Mouse (Mus musculus) cortical plate, adult 2 months (tissue): ENCODE results near the gene Asxl1. TPM values are rescaled to one million over a fixed set of nuclear protein-coding genes. Genes with fewer than 3 reads are reported as not detected.

ENCODE experiments used
- H3K27ac ChIP-seq: fragments of 200-500 bp; 2 replicates; pipeline ENCODE4 v1.5.1; 2012; ENCODE audit warnings: low read length, control low read depth, inconsistent platforms; ENCODE audit not compliant: insufficient read depth
- H3K4me1 ChIP-seq: fragments of 200-500 bp; 2 replicates; pipeline ENCODE4 v1.6.1; 2011; ENCODE audit warnings: low read length; ENCODE audit not compliant: control insufficient read depth, insufficient read depth
- H3K4me3 ChIP-seq: fragments of 200-500 bp; 2 replicates; pipeline ENCODE4 v1.5.1; 2011; ENCODE audit warnings: mild to moderate bottlenecking, low read length, control low read depth; ENCODE audit not compliant: insufficient read depth
- CTCF ChIP-seq: fragments of 200-500 bp; IDR thresholded peaks from 2 replicates; pipeline ENCODE4 v1.5.1; 2011; ENCODE audit warnings: mild to moderate bottlenecking, control low read depth, low read length; ENCODE audit not compliant: insufficient read depth; ENCODE audit errors: extremely low read depth
- POLR2A ChIP-seq: fragments of 200-500 bp; IDR thresholded peaks from 2 replicates; pipeline ENCODE4 v1.6.1; 2011; ENCODE audit warnings: mild to moderate bottlenecking, low read length, control low read depth; ENCODE audit not compliant: insufficient read depth; ENCODE audit errors: extremely low read depth
- polyA plus RNA-seq: library from polyadenylated mRNA; depleted of rRNA; stranded (reverse); fragments of >200 nt; gene quantifications from 2 replicates; pipeline ENCODE4 v1.2.3, GENCODE M21; 2012

The Asxl1 gene
- polyA plus RNA-seq, 1 experiment, result 20.1 TPM

DNA sequence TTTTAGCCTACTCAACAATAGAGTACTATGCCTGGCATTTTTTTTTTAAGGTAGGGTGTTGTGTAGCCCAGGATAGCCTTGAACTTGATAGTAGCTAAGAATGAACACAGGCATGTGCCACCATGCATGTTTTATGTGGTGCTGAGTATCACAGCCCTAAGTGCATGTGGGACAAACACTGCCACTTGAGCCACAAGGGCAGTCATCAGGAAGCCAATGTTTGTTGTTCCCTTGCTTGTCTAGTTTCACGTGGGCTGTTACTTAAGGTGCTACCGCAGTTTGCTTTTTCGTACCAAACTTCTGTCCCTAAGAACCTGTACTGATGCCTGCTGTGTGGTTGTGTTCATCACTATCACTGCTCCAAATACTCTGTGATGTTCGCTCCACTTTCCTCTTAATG, 27.2 kb upstream of the Asxl1 start:
- Histone ChIP-seq H3K27ac (no peak overlapping the region), H3K4me3 (no peak overlapping the region), H3K4me1 (no peaks in the 10 kb centered on the region)
- TF ChIP-seq CTCF (no peak), POLR2A (no peak)

GRCm38 (mm10) chr2:153319036-153319643, 26.5 kb upstream of the Asxl1 start:
- Histone ChIP-seq H3K4me1 (no peaks in the 10 kb centered on the region), H3K4me3 (no peak overlapping the region), H3K27ac (no peak overlapping the region)
- TF ChIP-seq POLR2A, result no peak
- no peak for TF ChIP-seq CTCF

GRCm38 (mm10) chr2:153325706-153326376, 19.8 kb upstream of the Asxl1 start:
- H3K4me1 ChIP-seq, result no peaks in the 10 kb centered on the region
- no peak overlapping the region for H3K4me3 ChIP-seq
- no peak for TF ChIP-seq POLR2A
- TF ChIP-seq CTCF, result no peak
- H3K27ac ChIP-seq, result no peak overlapping the region

GRCm38 (mm10) chr2:153332271-153332670, 13.4 kb upstream of the Asxl1 start:
- Histone ChIP-seq H3K4me1 (peaks cover 2% of the 10 kb centered on the region; the same call in 1 of the 2 replicates), H3K4me3 (no peak overlapping the region), H3K27ac (no peak overlapping the region)
- no peak for TF ChIP-seq POLR2A

GRCm38 (mm10) chr2:153332981-153333380, 12.6 kb upstream of the Asxl1 start:
- 0 out of 2 replicates have a peak overlapping the region, but pooled peaks have one; percentile 62 for H3K27ac ChIP-seq

GRCm38 (mm10) chr2:153333822-153334232, 11.8 kb upstream of the Asxl1 start:
- TF ChIP-seq POLR2A (no peak), CTCF (no peak)
- Histone ChIP-seq H3K27ac (no peak overlapping the region), H3K4me3 (no peak overlapping the region), H3K4me1 (peaks cover 2% of the 10 kb centered on the region; the same call in 1 of the 2 replicates)

More at GRCm38 (mm10) chr2:153332981-153333380, 12.6 kb upstream of the Asxl1 start:
- no peak for TF ChIP-seq POLR2A
- no peak for TF ChIP-seq CTCF
- Histone ChIP-seq H3K4me1 (peaks cover 2% of the 10 kb centered on the region; the same call in 1 of the 2 replicates), H3K4me3 (no peak overlapping the region)

DNA sequence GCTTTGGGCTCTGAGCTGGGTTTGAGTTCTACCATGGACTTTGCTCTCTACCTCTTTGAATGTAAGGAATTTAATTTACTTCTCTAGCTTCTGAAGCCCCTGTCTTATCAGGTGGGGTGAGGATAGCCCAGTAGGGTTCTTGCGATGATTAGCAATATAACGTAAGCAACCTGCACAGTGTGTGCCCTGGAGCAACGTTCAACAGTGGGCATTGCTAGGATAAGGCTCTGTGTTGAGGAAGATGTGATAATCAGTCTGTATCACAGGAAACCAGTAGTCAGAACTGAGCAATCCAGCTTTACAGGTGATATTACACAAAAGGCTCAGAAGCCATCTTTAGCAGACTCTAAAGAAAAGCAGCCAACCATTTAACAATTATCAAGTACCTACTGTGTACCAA, 11.3 kb upstream of the Asxl1 start:
- Histone ChIP-seq H3K4me1 (peaks cover 2% of the 10 kb centered on the region; the same call in 1 of the 2 replicates), H3K4me3 (no peak overlapping the region), H3K27ac (no peak overlapping the region)
- no peak for TF ChIP-seq CTCF
- no peak for TF ChIP-seq POLR2A

DNA sequence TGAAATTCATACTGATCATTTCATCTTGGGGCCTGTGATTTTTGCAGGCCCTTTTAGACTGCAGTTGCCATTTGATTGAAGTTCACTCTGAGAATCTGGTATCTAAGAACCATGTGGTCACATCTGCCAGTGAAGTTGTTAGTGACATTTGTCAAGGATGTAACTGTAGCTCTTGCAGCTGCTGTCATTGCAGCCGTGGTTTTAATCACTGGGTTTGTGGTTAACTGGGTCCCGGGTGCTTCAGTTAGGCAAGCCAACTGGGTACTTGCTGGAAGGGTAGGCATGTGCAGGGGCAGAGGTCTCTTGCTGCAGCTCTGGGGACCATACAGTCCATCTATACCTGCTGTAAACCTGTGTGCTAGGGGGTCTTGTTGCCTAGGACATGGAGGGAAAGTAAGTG, 9.5 kb upstream of the Asxl1 start:
- Histone ChIP-seq H3K4me3 (no peak overlapping the region), H3K27ac (no peak overlapping the region), H3K4me1 (peaks cover 2% of the 10 kb centered on the region; the same call in 1 of the 2 replicates)
- TF ChIP-seq POLR2A (no peak), CTCF (no peak)

DNA sequence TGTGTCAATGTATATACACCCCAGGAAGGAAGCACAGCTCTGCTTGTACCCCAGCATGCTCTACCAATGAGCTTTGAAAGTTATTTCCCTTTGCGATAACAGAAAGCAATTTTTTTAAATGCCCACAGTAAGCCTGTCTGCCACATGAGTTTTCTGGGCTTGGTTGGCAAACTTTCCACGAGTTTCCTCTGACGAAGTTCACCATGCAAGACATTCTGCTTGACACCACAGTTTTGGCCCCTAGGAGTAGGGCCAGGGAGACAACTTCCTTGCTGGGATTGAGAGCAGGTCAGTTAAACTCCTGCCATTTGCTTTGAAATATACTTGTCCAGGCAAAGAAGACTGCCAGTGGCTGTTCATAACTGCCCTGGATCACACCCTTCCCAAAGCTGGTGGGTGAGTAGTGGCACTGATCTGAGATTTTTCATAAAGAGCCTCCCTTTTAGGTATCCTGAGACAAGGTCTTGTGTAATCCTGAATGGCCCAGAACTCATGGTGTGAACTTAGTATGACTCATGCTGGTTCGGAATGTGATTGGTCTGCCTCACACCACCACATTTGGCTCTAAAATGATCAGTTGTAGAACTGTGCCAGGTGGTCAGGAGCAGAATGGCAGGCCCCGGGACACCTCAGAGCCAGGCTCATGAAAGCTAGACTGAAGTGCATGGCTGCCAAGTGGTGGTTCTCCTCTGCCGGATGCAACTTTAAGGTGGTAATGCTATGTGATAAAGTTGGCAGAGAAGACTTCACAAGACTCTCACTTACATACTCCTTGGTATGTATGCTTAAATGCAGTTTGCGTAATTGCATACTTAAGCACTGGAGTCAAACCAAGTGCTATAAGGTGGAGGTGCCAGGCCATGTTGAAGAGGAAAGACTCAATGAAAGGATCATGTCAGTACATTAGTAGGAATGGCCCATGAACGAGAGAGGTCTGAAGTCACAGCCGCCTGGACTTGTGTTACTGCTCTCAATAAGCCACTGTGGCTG, 7.0 kb upstream of the Asxl1 start:
- no peak overlapping the region for H3K27ac ChIP-seq
- H3K4me1 ChIP-seq, result no peaks in the 10 kb centered on the region
- H3K4me3 ChIP-seq, result no peak overlapping the region
- TF ChIP-seq CTCF (no peak), POLR2A (no peak)
